Mouse (Mus musculus): ENCODE measurements around the gene Prss41. TPM values are rescaled to one million over a fixed set of nuclear protein-coding genes. Genes with fewer than 3 reads are reported as not detected.

Gene Prss41
- total RNA-seq, 2 experiments from 2014 or later, result 1.9 to 2.2 TPM

GRCm38 (mm10) chr17:23850853-23851749 lies 7.1 kb upstream of the Prss41 start:
- Histone ChIP-seq H3K27ac (no peak overlapping the region), H3K4me3 (no peak overlapping the region)
- TF ChIP-seq CTCF (conservative IDR thresholded peaks at IDR 0.05), result peak; percentile 81
- peak; percentile 26 to 71 for DNase-seq (ENCODE audit: low spot score in 2 of 2)

- Histone ChIP-seq H3K27ac (no peak overlapping the region), H3K4me3 (no peak overlapping the region)
- TF ChIP-seq CTCF (conservative IDR thresholded peaks at IDR 0.05), result peak; percentile 55
- DNase-seq (ENCODE audit: low spot score in 2 of 2), result no peak
These were observed 6.1 kb upstream of the Prss41 start for GRCm38 (mm10) chr17:23850028-23850427.

GRCm38 (mm10) chr17:23843141-23843811 lies 696 bp downstream of the Prss41 start:
- H3K27ac ChIP-seq, result no peak overlapping the region
- no peak for DNase-seq (ENCODE audit: low spot score in 2 of 2)
- TF ChIP-seq CTCF (conservative IDR thresholded peaks at IDR 0.05), result peak; percentile 57
- H3K4me3 ChIP-seq, result peak overlapping the region; percentile 34; the same call in 1 of the 2 replicates

- Histone ChIP-seq H3K27ac (no peak overlapping the region), H3K4me3 (no peak overlapping the region)
- DNase-seq (ENCODE audit: low spot score in 2 of 2), result no peak
- peak; percentile 96 for TF ChIP-seq CTCF (conservative IDR thresholded peaks at IDR 0.05)
These were observed 2.8 kb downstream of the Prss41 start for GRCm38 (mm10) chr17:23841145-23841544.

GRCm38 (mm10) chr17:23836006-23836575 lies 7.9 kb downstream of the Prss41 start, which contains the start of gene Prss33:
Gene Prss33, minus strand, starts transcription at chr17:23836056.
- Histone ChIP-seq H3K4me3 (no peak within 1 kb of the TSS), H3K27ac (no peak within 1 kb of the TSS)
- TF ChIP-seq CTCF (conservative IDR thresholded peaks at IDR 0.05), result no peak
- no peak for DNase-seq (ENCODE audit: low spot score in 2 of 2)

GRCm38 (mm10) chr17:23831201-23831600 lies 12.8 kb downstream of the Prss41 start:
- no peak for TF ChIP-seq CTCF (conservative IDR thresholded peaks at IDR 0.05)
- no peak for DNase-seq (ENCODE audit: low spot score in 2 of 2)
- Histone ChIP-seq H3K4me3 (no peak overlapping the region), H3K27ac (no peak overlapping the region)

GRCm38 (mm10) chr17:23829064-23829619 lies 14.8 kb downstream of the Prss41 start, which contains the start of gene Elob:
Gene Elob, minus strand, starts transcription at chr17:23829136.
- peak; percentile 86 for TF ChIP-seq CTCF (conservative IDR thresholded peaks at IDR 0.05)
- peak within 1 kb of the TSS; percentile 92 for H3K4me3 ChIP-seq
- H3K27ac ChIP-seq, result peak within 1 kb of the TSS; percentile 100
- peak; percentile 81 to 83 for DNase-seq (ENCODE audit: low spot score in 2 of 2)

- H3K27ac ChIP-seq, result peak overlapping the region; percentile 92
- peak; percentile 31 to 57 for DNase-seq (ENCODE audit: low spot score in 2 of 2)
- no peak for TF ChIP-seq CTCF (conservative IDR thresholded peaks at IDR 0.05)
- peak overlapping the region; percentile 92 for H3K4me3 ChIP-seq
These were observed 15.5 kb downstream of the Prss41 start for GRCm38 (mm10) chr17:23828271-23829001.

- no peak for TF ChIP-seq CTCF (conservative IDR thresholded peaks at IDR 0.05)
- Histone ChIP-seq H3K27ac (no peak overlapping the region), H3K4me3 (no peak overlapping the region)
- DNase-seq (ENCODE audit: low spot score in 2 of 2), result no peak
These were observed 18.4 kb downstream of the Prss41 start for GRCm38 (mm10) chr17:23825591-23825990.

GRCm38 (mm10) chr17:23823614-23824013 lies 20.4 kb downstream of the Prss41 start:
- no peak for TF ChIP-seq CTCF (conservative IDR thresholded peaks at IDR 0.05)
- no peak for DNase-seq (ENCODE audit: low spot score in 2 of 2)

GRCm38 (mm10) chr17:23823018-23823417 lies 21.0 kb downstream of the Prss41 start:
- no peak for TF ChIP-seq CTCF (conservative IDR thresholded peaks at IDR 0.05)
- DNase-seq (ENCODE audit: low spot score in 2 of 2), result no peak
- Histone ChIP-seq H3K4me3 (no peak overlapping the region), H3K27ac (no peak overlapping the region)

More at GRCm38 (mm10) chr17:23823614-23824013, 20.4 kb downstream of the Prss41 start:
- no peak overlapping the region for H3K27ac ChIP-seq
- H3K4me3 ChIP-seq, result no peak overlapping the region

- no peak for DNase-seq (ENCODE audit: low spot score in 2 of 2)
- H3K27ac ChIP-seq, result no peak overlapping the region
- TF ChIP-seq CTCF (conservative IDR thresholded peaks at IDR 0.05), result no peak
- no peak overlapping the region for H3K4me3 ChIP-seq
These were observed 21.9 kb downstream of the Prss41 start for GRCm38 (mm10) chr17:23822094-23822493.
